Mouse (Mus musculus): ENCODE measurements around the gene Dgkq. TPM values are rescaled to one million over a fixed set of nuclear protein-coding genes. Genes with fewer than 3 reads are reported as not detected.
"Not testable (repeated sequence)": the region's sequence is repeated elsewhere in the genome, so short reads cannot be mapped to it uniquely, and the experiment has no call there.

Gene Dgkq
- polyA plus RNA-seq, 1 experiment, result 16.4 TPM

DNA sequence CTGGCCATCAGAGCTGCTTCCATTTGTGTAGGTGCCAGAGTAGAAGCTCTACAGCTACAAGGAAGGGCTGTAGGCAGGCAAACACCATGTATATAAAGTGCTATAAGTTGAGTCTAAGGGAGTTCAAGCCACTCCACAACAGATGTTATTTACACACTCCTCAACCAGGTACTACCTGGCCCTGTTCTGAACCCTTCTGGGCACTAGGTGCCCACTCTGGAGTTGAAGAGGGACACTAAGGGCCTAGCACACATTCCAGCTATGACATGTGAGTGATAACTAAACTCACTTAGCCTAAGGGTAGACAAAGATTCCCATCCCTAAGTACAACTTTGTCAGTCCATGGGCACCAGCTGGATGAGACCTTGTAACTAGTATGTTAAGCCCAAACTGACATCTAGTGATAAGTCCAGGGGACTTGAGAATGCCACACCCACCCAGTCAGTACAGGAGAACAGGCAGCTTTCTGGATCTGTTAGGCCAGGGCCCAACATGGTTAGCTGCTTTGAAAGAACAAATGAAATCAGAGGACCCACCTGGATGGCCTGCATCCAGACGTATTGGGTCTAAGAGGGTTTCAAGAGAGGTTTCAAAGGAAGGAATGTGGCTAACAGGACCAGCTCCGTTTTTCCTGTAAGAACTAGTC, 21.5 kb downstream of the Dgkq start:
- no peak for TF ChIP-seq CTCF (IDR thresholded peaks at IDR 0.05; ENCODE audit: control insufficient read depth, insufficient read depth, low read length)
- no peak for TF ChIP-seq POLR2A (IDR thresholded peaks at IDR 0.05; ENCODE audit: borderline replicate concordance, control insufficient read depth, low read depth, low read length)
- H3K4me1 ChIP-seq (ENCODE audit: control insufficient read depth, insufficient read depth, low read length), result no peaks in the 10 kb centered on the region
- WGBS, result 84% methylated on average over 2 of the region's 2 CpGs

GRCm38 (mm10) chr5:108647311-108647710, 22.2 kb downstream of the Dgkq start:
- Histone ChIP-seq H3K4me3 (replicated peaks; ENCODE audit: control insufficient read depth, low read depth, low read length) (no peak overlapping the region), H3K27ac (ENCODE audit: control insufficient read depth, insufficient read depth, low read depth, low read length, poor library complexity) (no peak overlapping the region), H3K4me1 (ENCODE audit: control insufficient read depth, insufficient read depth, low read length) (no peaks in the 10 kb centered on the region)
- WGBS, result 85% methylated on average over 2 of the region's 2 CpGs
- TF ChIP-seq CTCF (IDR thresholded peaks at IDR 0.05; ENCODE audit: control insufficient read depth, insufficient read depth, low read length) (no peak), POLR2A (IDR thresholded peaks at IDR 0.05; ENCODE audit: borderline replicate concordance, control insufficient read depth, low read depth, low read length) (no peak)

More for the DNA sequence above, 21.5 kb downstream of the Dgkq start:
- Histone ChIP-seq H3K27ac (ENCODE audit: control insufficient read depth, insufficient read depth, low read depth, low read length, poor library complexity) (no peak overlapping the region), H3K4me3 (replicated peaks; ENCODE audit: control insufficient read depth, low read depth, low read length) (no peak overlapping the region)

DNA sequence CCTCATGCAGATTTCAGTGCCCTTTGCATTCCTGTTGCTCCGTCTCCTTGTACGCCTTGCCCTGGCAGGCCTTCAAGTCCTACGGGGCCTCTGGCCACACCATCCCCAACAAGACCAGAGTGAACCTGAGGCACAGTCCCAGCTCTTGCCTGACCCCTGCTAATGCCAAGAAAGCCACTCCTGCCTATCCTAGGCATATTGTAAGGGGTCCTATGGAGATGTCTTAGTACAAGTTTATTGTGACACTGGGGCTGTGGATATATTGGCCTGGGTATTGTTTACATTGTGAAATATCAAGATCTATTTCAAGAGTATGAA, 23.2 kb downstream of the Dgkq start:
- H3K4me1 ChIP-seq (ENCODE audit: control insufficient read depth, insufficient read depth, low read length), result no peaks in the 10 kb centered on the region
- 95% methylated on average over 3 of the region's 3 CpGs for WGBS
- no peak overlapping the region for H3K4me3 ChIP-seq (replicated peaks; ENCODE audit: control insufficient read depth, low read depth, low read length)
- TF ChIP-seq CTCF (IDR thresholded peaks at IDR 0.05; ENCODE audit: control insufficient read depth, insufficient read depth, low read length) (no peak), POLR2A (IDR thresholded peaks at IDR 0.05; ENCODE audit: borderline replicate concordance, control insufficient read depth, low read depth, low read length) (no peak)
- H3K27ac ChIP-seq (ENCODE audit: control insufficient read depth, insufficient read depth, low read depth, low read length, poor library complexity), result no peak overlapping the region

- Histone ChIP-seq H3K4me3 (replicated peaks; ENCODE audit: control insufficient read depth, low read depth, low read length) (no peak overlapping the region), H3K27ac (ENCODE audit: control insufficient read depth, insufficient read depth, low read depth, low read length, poor library complexity) (no peak overlapping the region), H3K4me1 (ENCODE audit: control insufficient read depth, insufficient read depth, low read length) (no peaks in the 10 kb centered on the region)
- WGBS, result 76% methylated on average over 9 of the region's 9 CpGs
- TF ChIP-seq POLR2A (IDR thresholded peaks at IDR 0.05; ENCODE audit: borderline replicate concordance, control insufficient read depth, low read depth, low read length) (no peak), CTCF (IDR thresholded peaks at IDR 0.05; ENCODE audit: control insufficient read depth, insufficient read depth, low read length) (0 out of 2 replicates have a peak, but pooled peaks have one; percentile 4)
Observed at GRCm38 (mm10) chr5:108645651-108646342, 23.7 kb downstream of the Dgkq start.

DNA sequence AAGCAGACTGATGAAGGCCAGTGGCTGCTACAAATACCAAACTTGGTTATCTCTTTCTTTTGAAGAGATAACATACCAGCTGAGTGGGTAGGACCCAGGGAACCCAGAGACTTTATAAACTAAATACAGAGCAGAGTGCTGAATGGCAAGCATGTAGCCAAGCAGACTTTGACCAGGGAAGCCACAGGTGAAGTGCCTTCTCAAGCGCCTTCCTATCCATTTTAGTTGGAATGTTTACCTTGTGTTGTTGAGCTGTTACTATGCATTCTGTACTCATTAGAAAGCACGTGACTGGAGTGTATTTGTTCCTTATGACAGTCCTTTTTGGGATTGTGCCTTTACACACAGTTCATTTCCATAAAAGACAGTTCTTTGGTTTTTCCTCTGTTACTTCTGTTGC, 25.8 kb downstream of the Dgkq start:
- whole genome bisulfite sequencing, result 79% methylated on average over 2 of the region's 2 CpGs
- TF ChIP-seq POLR2A (IDR thresholded peaks at IDR 0.05; ENCODE audit: borderline replicate concordance, control insufficient read depth, low read depth, low read length), result no peak
- TF ChIP-seq CTCF (IDR thresholded peaks at IDR 0.05; ENCODE audit: control insufficient read depth, insufficient read depth, low read length), result no peak
- Histone ChIP-seq H3K27ac (ENCODE audit: control insufficient read depth, insufficient read depth, low read depth, low read length, poor library complexity) (no peak overlapping the region), H3K4me1 (ENCODE audit: control insufficient read depth, insufficient read depth, low read length) (no peaks in the 10 kb centered on the region), H3K4me3 (replicated peaks; ENCODE audit: control insufficient read depth, low read depth, low read length) (no peak overlapping the region)

DNA sequence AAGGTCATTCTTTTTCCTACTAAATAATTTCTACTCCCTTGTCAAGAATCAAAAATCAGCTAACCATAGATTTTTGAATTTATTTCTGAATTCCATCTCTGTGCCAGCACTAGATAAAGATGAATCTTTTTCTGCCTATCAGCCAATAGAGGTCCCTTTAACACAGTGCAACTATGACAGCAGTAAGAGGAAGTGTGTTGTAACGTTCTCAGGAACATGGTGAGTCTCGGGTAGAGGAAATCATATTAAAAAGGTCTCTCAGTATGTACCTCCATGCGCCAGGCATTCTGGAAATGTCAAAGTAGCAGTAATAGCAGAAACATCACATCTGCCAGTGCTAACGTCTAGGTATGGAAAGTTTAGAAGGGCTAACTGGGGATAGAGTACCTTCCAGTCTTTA, 33.3 kb downstream of the Dgkq start:
- WGBS, result 18% methylated on average over 4 of the region's 4 CpGs
- no peak for TF ChIP-seq CTCF (IDR thresholded peaks at IDR 0.05; ENCODE audit: control insufficient read depth, insufficient read depth, low read length)
- TF ChIP-seq POLR2A (IDR thresholded peaks at IDR 0.05; ENCODE audit: borderline replicate concordance, control insufficient read depth, low read depth, low read length), result no peak
- H3K4me3 ChIP-seq (replicated peaks; ENCODE audit: control insufficient read depth, low read depth, low read length), result no peak overlapping the region
- no peak overlapping the region for H3K27ac ChIP-seq (ENCODE audit: control insufficient read depth, insufficient read depth, low read depth, low read length, poor library complexity)
- peaks cover 3% of the 10 kb centered on the region for H3K4me1 ChIP-seq (ENCODE audit: control insufficient read depth, insufficient read depth, low read length)

DNA sequence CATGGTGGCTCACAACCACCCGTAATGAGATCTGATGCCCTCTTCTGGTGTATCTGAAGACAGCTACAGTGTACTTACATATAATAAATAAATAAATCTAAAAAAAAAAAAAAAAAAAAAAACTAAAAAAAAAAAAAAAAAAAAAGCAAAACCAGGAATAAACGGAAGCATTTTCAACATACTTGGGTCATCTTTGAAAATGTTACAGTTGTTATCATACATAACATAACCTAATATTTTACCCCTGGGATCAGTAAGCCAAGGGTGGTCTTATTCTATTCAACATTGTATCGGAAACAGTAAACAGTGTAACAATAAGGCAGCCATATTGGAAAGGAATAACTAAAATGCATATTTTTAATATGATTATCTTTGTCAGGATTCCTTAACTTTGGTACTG, 35.4 kb downstream of the Dgkq start:
- not testable (repeated sequence) for H3K4me1 ChIP-seq (ENCODE audit: control insufficient read depth, insufficient read depth, low read length); H3K4me3 ChIP-seq (replicated peaks; ENCODE audit: control insufficient read depth, low read depth, low read length); H3K27ac ChIP-seq (ENCODE audit: control insufficient read depth, insufficient read depth, low read depth, low read length, poor library complexity)
- WGBS, result 59% methylated on average over 3 of the region's 3 CpGs

DNA sequence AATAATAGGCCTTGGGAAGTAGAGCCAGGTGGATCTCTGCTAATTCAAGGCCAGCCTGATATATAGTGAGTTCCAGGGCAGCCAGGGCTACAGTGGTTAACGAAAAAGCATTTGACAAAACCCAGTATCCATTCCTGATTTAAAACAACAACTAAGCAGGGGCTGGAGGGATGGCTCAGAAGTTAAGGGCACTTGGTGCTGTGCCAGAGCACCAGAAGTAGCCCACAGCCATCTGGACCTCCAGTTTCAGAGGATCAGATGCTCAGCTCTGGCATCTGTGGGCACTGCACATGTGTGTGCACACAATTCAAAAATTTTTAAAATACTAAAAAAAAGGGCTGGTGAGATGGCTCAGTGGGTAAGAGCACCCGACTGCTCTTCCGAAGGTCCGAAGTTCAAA, 35.8 kb downstream of the Dgkq start:
- TF ChIP-seq POLR2A (IDR thresholded peaks at IDR 0.05; ENCODE audit: borderline replicate concordance, control insufficient read depth, low read depth, low read length), result no peak
- no peak overlapping the region for H3K27ac ChIP-seq (ENCODE audit: control insufficient read depth, insufficient read depth, low read depth, low read length, poor library complexity)
- peaks cover 3% of the 10 kb centered on the region for H3K4me1 ChIP-seq (ENCODE audit: control insufficient read depth, insufficient read depth, low read length)
- WGBS, result 91% methylated on average over 4 of the region's 4 CpGs
- H3K4me3 ChIP-seq (replicated peaks; ENCODE audit: control insufficient read depth, low read depth, low read length), result no peak overlapping the region

Data from bone marrow, adult 2 months (tissue).